Mouse (Mus musculus) intestine, embryonic 15.5 days (tissue): Measurements from ENCODE around the gene Zfp616. TPM values are rescaled to one million over a fixed set of nuclear protein-coding genes. Genes with fewer than 3 reads are reported as not detected.

Experiments used
- ATAC-seq: fragments of 200-750 bp; cut with Nextera tagmentation; 2 replicates; pipeline ENCODE4 v1.8.0; 2017; ENCODE audit warnings: moderate TSS enrichment, moderate library complexity
- H3K27ac ChIP-seq: fragments of 300-500 bp; sonication (generic); 2 replicates; pipeline ENCODE4 v1.5.1; 2015; ENCODE audit warnings: mild to moderate bottlenecking, inconsistent platforms
- H3K27me3 ChIP-seq: fragments of 300-500 bp; sonication (generic); replicated peaks from 2 replicates; pipeline ENCODE4 v1.6.1; 2015; ENCODE audit warnings: inconsistent platforms
- H3K36me3 ChIP-seq: fragments of 300-500 bp; sonication (generic); 2 replicates; pipeline ENCODE4 v1.6.1; 2015; ENCODE audit warnings: inconsistent platforms
- H3K4me1 ChIP-seq: fragments of 300-500 bp; sonication (generic); replicated peaks from 2 replicates; pipeline ENCODE4 v1.6.1; 2015; ENCODE audit warnings: inconsistent platforms
- H3K4me2 ChIP-seq: fragments of 300-500 bp; sonication (generic); replicated peaks from 2 replicates; pipeline ENCODE4 v1.6.1; 2015; ENCODE audit warnings: mild to moderate bottlenecking, inconsistent platforms
- H3K4me3 ChIP-seq: fragments of 300-500 bp; sonication (generic); replicated peaks from 2 replicates; pipeline ENCODE4 v1.5.1; 2015; ENCODE audit warnings: inconsistent platforms
- H3K9ac ChIP-seq: fragments of 300-500 bp; sonication (generic); 2 replicates; pipeline ENCODE4 v1.6.1; 2015; ENCODE audit warnings: inconsistent platforms
- H3K9me3 ChIP-seq: fragments of 300-500 bp; sonication (generic); 2 replicates; pipeline ENCODE4 v1.6.1; 2016; ENCODE audit warnings: inconsistent platforms
- WGBS: fragments of 180-500 bp; shearing (Covaris S2); methylation state at CpG from one replicate; pipeline ENCODE4 v1.1.7; 2015; 5-methylcytosine and 5-hydroxymethylcytosine counted together
- polyA plus RNA-seq: library from polyadenylated mRNA; unstranded; fragments of >200 nt; fragmentation: Nextera tagmentation; extraction: Ambion mirVana; gene quantifications from 2 replicates; pipeline ENCODE4 v1.2.1, GENCODE M21; 2015

Zfp616 gene
- polyA plus RNA-seq = not detected in 2 replicates

- Histone ChIP-seq H3K27ac (no peak within 1 kb of the TSS), H3K27me3 (no peaks in the 10 kb centered on the region), H3K36me3 (no peaks in the 10 kb centered on the region), H3K4me1 (no peaks in the 10 kb centered on the region), H3K4me2 (no peak within 1 kb of the TSS), H3K4me3 (no peak within 1 kb of the TSS), H3K9ac (no peak within 1 kb of the TSS), H3K9me3 (no peaks in the 10 kb centered on the region)
- no peak for ATAC-seq
- WGBS = 94% methylated on average over 1 of the region's 1 CpGs
Measured at GRCm38 (mm10) chr11:74069655-74070054, at the start of gene Zfp616. Gene Zfp616, plus strand, starts transcription at chr11:74069955.

- Histone ChIP-seq H3K27ac (no peak overlapping the region), H3K9me3 (no peaks in the 10 kb centered on the region), H3K4me3 (no peak overlapping the region), H3K36me3 (no peaks in the 10 kb centered on the region), H3K9ac (no peak overlapping the region), H3K27me3 (no peaks in the 10 kb centered on the region), H3K4me1 (no peaks in the 10 kb centered on the region), H3K4me2 (no peak overlapping the region)
- ATAC-seq = no peak
- 73% methylated on average over 3 of the region's 3 CpGs for WGBS
Measured at GRCm38 (mm10) chr11:74051347-74051746, 18.4 kb upstream of the Zfp616 start.

- Histone ChIP-seq H3K27me3 (no peaks in the 10 kb centered on the region), H3K4me1 (no peaks in the 10 kb centered on the region), H3K4me2 (no peak within 1 kb of the TSS), H3K27ac (no peak within 1 kb of the TSS), H3K4me3 (no peak within 1 kb of the TSS), H3K9ac (no peak within 1 kb of the TSS), H3K36me3 (no peaks in the 10 kb centered on the region), H3K9me3 (no peaks in the 10 kb centered on the region)
- no peak for ATAC-seq
- 84% methylated on average over 2 of the region's 2 CpGs for WGBS
Measured at GRCm38 (mm10) chr11:74056451-74056850, 13.3 kb upstream of the Zfp616 start, which contains the start of the genes Olfr139 and Olfr399. Gene Olfr139, minus strand, starts transcription at chr11:74056551. Gene Olfr399, minus strand, starts transcription at chr11:74056615.

GRCm38 (mm10) chr11:74100724-74101123 lies 31.0 kb downstream of the Zfp616 start:
- H3K4me3 ChIP-seq = no peak overlapping the region
- WGBS = 69% methylated on average over 2 of the region's 2 CpGs
- no peak overlapping the region for H3K9ac ChIP-seq
- no peak overlapping the region for H3K4me2 ChIP-seq
- H3K36me3 ChIP-seq = no peaks in the 10 kb centered on the region
- no peak for ATAC-seq
- no peaks in the 10 kb centered on the region for H3K4me1 ChIP-seq
- H3K9me3 ChIP-seq = no peaks in the 10 kb centered on the region
- H3K27me3 ChIP-seq = no peaks in the 10 kb centered on the region
- no peak overlapping the region for H3K27ac ChIP-seq

GRCm38 (mm10) chr11:74101507-74101906 lies 31.8 kb downstream of the Zfp616 start:
- ATAC-seq = no peak
- Histone ChIP-seq H3K9ac (no peak overlapping the region), H3K27me3 (no peaks in the 10 kb centered on the region), H3K4me2 (no peak overlapping the region), H3K36me3 (no peaks in the 10 kb centered on the region), H3K4me1 (no peaks in the 10 kb centered on the region), H3K9me3 (no peaks in the 10 kb centered on the region), H3K4me3 (no peak overlapping the region), H3K27ac (no peak overlapping the region)
- WGBS = 50% methylated on average over 2 of the region's 2 CpGs

- Histone ChIP-seq H3K27me3 (no peaks in the 10 kb centered on the region), H3K9me3 (no peaks in the 10 kb centered on the region), H3K4me3 (no peak overlapping the region), H3K4me1 (no peaks in the 10 kb centered on the region), H3K27ac (no peak overlapping the region), H3K9ac (no peak overlapping the region), H3K4me2 (no peak overlapping the region), H3K36me3 (no peaks in the 10 kb centered on the region)
- 31% methylated on average over 5 of the region's 5 CpGs for WGBS
- ATAC-seq = no peak
Measured at GRCm38 (mm10) chr11:74105066-74105465, 35.3 kb downstream of the Zfp616 start.

GRCm38 (mm10) chr11:74113412-74113811 lies 43.7 kb downstream of the Zfp616 start, which contains the start of gene Olfr401:
Gene Olfr401, plus strand, starts transcription at chr11:74113712.
- Histone ChIP-seq H3K4me2 (no peak within 1 kb of the TSS), H3K9me3 (no peaks in the 10 kb centered on the region), H3K27ac (no peak within 1 kb of the TSS), H3K4me1 (no peaks in the 10 kb centered on the region), H3K36me3 (no peaks in the 10 kb centered on the region), H3K4me3 (no peak within 1 kb of the TSS), H3K9ac (no peak within 1 kb of the TSS), H3K27me3 (no peaks in the 10 kb centered on the region)
- no peak for ATAC-seq

Other genes starting within 250 kb of the Zfp616 start
- gene Olfr393, start 218.5 kb upstream of the Zfp616 start, polyA plus RNA-seq = not detected in 2 replicates
- gene Olfr394, start 179.2 kb upstream of the Zfp616 start, polyA plus RNA-seq = not detected in 2 replicates
- not detected in 2 replicates for gene Olfr395, start 160.7 kb upstream of the Zfp616 start, polyA plus RNA-seq
- not detected in 2 replicates for gene Olfr23, start 133.3 kb upstream of the Zfp616 start, polyA plus RNA-seq
- gene Olfr397, start 109.1 kb upstream of the Zfp616 start, polyA plus RNA-seq = not detected in 2 replicates
- gene Olfr398, start 79.5 kb upstream of the Zfp616 start, polyA plus RNA-seq = not detected in 2 replicates
- not detected in 2 replicates for gene Olfr139, start 13.4 kb upstream of the Zfp616 start, polyA plus RNA-seq
- not detected in 2 replicates for gene Olfr399, start 13.3 kb upstream of the Zfp616 start, polyA plus RNA-seq
- not detected in 2 replicates for gene Olfr401, start 43.8 kb downstream of the Zfp616 start, polyA plus RNA-seq
- not detected in 2 replicates for gene Olfr402, start 83.6 kb downstream of the Zfp616 start, polyA plus RNA-seq
- gene Olfr403, start 116.3 kb downstream of the Zfp616 start, polyA plus RNA-seq = not detected in 2 replicates
- gene Olfr43, start 141.4 kb downstream of the Zfp616 start, polyA plus RNA-seq = not detected in 2 replicates
- not detected in 2 replicates for gene Olfr406, start 189.9 kb downstream of the Zfp616 start, polyA plus RNA-seq
- gene Olfr59, start 213.8 kb downstream of the Zfp616 start, polyA plus RNA-seq = not detected in 2 replicates